Mouse (Mus musculus) cerebellum, adult 9-10 months (tissue): ENCODE results near the gene Slk.
A peak's percentile ranks its signal among the peaks of the same experiment; 100 is the strongest.

Source experiments
- DNase-seq: peaks from one replicate; pipeline ENCODE4 v3.0.0; 2022

Gene Slk

GRCm38 (mm10) chr19:47654896-47655295 lies 75.4 kb downstream of the Slk start:
- DNase-seq, result peak; percentile 25

- DNase-seq, result peak; percentile 63
These were observed 79.5 kb downstream of the Slk start for GRCm38 (mm10) chr19:47658914-47659535.

GRCm38 (mm10) chr19:47659765-47660408 lies 80.4 kb downstream of the Slk start:
- DNase-seq, result no peak

- DNase-seq, result no peak
These were observed 88.1 kb downstream of the Slk start for GRCm38 (mm10) chr19:47667601-47668000.

DNA sequence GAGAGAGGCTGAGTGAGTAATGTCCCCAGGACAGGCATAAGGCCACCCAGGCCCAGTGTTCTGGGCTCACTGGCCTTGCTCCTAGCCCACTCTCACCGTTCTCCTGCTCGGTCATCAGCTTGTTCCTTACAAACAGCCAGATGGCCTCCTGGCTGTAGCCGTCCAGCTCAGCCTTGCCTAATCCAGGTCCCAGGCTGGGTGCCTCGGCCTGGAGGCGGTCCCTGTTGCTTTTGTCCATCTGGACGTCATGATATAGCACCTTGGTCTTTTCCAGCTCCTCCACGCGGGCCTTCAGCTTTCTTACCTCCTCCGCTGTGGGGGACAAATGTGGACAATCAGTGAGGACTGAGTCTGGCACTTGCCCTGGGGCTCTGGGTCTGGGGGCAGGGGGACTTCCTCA lies 88.9 kb downstream of the Slk start:
- peak; percentile 79 for DNase-seq

DNA sequence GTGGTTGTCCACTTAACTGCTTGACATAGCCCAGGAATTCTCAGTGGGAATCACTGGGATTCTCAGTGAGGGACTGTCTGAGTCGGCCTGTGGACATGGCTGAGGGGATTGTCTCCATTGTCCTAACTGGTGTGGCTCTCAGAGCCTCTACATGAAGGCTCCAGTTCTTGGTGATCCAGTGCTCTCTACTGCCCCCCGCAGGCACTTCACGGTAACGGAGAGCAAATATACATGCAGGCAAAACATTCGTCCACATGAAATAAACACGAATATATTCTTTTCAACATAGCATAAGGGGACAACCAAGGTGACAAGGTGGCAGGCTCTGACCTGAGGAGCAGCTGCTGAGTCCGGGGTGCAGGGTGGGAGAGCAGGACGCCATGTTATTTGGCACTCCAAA lies 94.9 kb downstream of the Slk start:
- DNase-seq, result no peak

- DNase-seq, result no peak
These were observed 99.2 kb downstream of the Slk start for GRCm38 (mm10) chr19:47678675-47679074.

DNA sequence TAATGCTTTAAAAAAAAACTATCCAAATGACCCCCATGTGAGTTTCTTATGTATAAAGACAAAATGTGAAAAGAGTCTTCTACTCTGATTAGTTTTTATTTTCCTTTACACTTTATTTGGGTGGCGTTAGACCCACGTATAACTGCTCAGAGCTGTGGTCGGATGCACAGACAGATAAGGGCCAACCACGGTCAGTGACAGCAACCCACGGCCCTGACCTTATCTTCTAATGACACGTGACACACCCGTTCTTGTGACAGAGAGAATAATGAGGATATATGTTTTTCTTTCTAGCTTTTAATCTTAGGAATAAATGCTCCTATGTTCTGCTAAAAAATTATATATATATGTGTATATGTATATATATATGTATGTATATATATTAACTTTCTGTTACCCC lies 110.1 kb downstream of the Slk start:
- no peak for DNase-seq

GRCm38 (mm10) chr19:47691994-47692393 lies 112.5 kb downstream of the Slk start, which contains the start of gene Col17a1:
Col17a1 (minus strand) TSS chr19:47692094.
- DNase-seq, result no peak
